Mouse (Mus musculus): ENCODE data around the gene Ablim2.

The Ablim2 gene

GRCm38 (mm10) chr5:35811639-35812295 is 54.1 kb downstream of the Ablim2 start:
- no peak for DNase-seq (ENCODE audit: extremely low read depth, low read depth)

DNA sequence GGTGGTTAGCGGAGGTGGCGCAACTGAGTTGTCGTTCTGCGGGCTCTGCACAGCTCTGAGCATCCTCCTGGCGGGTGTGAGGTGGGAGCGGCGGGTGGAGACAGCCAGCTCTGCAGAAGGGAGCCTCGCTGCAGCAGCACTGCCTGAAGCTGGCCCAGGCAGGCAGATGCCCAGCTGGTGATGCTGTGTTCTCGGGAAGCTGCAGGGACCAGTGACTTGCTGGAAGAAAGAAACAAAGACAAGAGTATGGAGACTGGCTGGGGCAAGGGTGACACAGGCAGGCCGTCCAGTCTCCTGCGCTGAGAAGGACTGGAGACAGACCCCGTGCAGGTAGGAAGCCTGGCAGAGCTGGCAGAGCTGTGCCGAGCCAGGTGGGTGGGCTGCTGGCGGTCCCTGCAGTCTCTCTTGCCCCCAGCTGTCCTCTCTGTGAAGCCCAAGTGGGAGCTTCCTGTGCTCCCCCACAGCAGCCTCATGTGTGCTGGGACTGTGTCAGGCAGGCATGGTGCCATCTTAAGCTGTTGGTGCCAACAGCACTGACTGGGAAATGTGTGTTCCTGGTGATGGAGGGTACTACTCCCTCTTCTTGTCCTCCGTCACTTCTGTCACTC is 56.8 kb downstream of the Ablim2 start:
- DNase-seq (ENCODE audit: extremely low read depth, low read depth): no peak

DNA sequence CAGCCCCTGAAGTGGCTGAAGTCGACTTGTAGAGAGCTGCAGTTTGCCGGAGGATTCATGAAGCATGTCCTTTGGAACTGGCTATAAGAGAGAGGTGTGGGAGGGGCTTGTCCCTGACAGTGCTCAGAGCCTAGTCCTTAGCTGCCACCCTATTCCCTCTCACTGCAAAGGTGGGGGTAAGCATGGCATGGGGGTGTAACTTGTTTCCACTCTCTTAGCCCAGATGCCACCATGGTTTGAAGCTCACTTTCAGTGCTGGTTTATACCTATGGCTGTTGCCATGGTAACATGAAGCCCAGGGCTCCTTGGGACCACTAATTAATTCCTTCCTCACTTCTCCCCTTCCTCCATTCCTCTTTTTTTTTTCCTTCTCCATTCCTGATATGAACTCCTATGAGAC is 57.4 kb downstream of the Ablim2 start:
- no peak for DNase-seq (ENCODE audit: extremely low read depth, low read depth)

GRCm38 (mm10) chr5:35817266-35817665 is 59.6 kb downstream of the Ablim2 start:
- no peak for DNase-seq (ENCODE audit: extremely low read depth, low read depth)

- DNase-seq (ENCODE audit: extremely low read depth, low read depth): no peak
These were observed 60.2 kb downstream of the Ablim2 start for GRCm38 (mm10) chr5:35817882-35818281.

DNA sequence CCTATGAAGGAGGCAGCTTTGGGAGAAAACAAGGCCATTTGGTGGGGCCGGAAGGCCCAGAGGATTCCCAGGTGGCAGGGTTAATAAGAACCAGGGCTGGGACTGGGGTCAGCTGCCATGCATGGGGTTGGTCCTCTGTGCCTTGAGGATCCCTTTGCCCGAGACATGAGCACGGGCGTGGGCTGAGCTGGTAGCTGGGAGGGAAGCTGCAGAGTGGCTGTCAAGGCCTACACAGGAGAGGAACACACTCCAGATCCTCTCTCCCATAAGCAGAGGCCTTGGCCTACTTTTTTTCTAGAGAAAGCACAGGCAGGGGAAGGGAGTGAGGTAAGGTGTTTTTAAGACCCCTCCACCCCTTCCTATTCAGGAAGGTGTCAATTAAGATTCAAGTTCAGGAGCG is 65.0 kb downstream of the Ablim2 start:
- no peak for DNase-seq (ENCODE audit: extremely low read depth, low read depth)

GRCm38 (mm10) chr5:35826465-35826864 is 68.8 kb downstream of the Ablim2 start:
- no peak for DNase-seq (ENCODE audit: extremely low read depth, low read depth)

DNA sequence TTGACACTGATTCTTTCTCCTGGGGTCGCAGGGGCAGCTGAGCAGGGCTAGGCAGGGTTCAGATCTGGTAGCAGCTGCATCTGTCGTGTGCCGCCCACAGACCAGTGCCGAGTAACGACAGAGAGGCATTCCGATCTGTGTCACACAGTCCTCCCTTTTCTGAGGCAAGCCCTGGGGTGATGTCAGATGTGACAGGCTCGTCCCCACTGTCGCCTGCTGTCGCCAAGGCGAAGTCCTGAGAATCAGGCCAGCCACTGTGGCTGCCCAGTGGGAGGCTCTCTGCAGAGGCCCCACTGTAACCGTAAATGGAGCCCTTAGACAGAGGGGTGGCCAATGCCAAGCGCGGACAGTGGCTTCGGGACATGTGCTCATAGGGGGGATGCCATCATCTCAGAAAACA is 69.4 kb downstream of the Ablim2 start:
- DNase-seq (ENCODE audit: extremely low read depth, low read depth): no peak

- no peak for DNase-seq (ENCODE audit: extremely low read depth, low read depth)
These were observed 70.2 kb downstream of the Ablim2 start for GRCm38 (mm10) chr5:35827856-35828255.

DNA sequence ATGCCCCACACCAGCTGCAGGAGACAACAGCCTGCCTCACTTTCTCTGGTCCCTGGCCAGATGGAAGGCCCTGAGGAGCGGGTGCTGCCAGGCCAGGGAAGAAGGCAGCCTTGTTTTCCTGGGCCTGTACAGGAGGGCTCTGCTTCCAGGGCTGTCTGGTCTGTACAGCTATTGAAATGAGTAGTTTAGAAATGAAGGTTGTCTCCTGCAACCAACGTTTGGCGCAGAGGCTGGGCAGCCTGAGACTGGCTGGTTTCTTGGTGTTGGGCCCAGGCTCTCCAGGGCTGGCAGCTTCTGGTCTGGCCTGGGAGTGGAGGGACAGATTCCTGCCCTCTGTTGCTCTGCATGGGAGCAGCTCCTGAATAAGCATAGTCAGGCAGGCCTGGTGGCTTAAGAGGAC is 72.4 kb downstream of the Ablim2 start:
- DNase-seq (ENCODE audit: extremely low read depth, low read depth): no peak

GRCm38 (mm10) chr5:35833881-35834280 is 76.2 kb downstream of the Ablim2 start:
- DNase-seq (ENCODE audit: extremely low read depth, low read depth): no peak

DNA sequence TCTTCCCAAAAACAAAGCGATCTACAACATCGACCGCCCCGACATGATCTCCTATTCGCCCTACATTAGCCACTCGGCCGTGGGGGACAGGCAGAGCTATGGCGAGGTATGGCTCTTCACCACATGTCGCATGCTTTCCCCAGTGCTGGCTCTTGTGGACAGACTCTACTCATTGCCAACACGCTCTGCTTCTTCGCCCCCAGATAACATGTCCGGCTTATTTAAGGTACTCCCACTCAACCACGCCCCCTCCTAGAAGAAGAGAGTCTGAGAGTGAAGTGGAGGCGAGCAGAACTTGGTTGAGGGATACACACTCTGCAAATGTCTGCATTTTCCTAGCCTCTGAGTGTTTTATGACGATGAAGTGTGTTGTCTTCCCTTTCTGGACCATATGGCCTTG is 79.3 kb downstream of the Ablim2 start:
- no peak for DNase-seq (ENCODE audit: extremely low read depth, low read depth)

DNA sequence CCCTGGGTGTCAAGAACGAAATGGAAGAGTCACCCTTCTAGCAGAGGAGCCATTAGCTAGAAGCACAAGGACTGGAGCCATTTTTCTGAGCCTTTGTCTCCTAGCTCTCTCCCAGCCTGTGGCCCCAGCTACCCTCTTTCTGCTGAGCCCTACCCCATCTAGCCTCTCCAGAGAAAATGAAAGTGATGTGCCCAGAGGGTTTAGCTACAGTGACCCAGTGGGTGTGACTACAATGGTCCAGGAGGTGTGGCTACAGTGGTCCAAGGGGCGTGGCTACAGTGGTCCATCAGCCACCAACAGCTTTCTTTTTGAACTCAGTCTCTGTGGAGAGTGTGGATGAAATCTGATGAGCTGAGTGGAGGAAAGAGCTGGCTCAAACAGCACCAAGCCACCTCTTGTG is 81.6 kb downstream of the Ablim2 start:
- DNase-seq (ENCODE audit: extremely low read depth, low read depth): no peak

DNA sequence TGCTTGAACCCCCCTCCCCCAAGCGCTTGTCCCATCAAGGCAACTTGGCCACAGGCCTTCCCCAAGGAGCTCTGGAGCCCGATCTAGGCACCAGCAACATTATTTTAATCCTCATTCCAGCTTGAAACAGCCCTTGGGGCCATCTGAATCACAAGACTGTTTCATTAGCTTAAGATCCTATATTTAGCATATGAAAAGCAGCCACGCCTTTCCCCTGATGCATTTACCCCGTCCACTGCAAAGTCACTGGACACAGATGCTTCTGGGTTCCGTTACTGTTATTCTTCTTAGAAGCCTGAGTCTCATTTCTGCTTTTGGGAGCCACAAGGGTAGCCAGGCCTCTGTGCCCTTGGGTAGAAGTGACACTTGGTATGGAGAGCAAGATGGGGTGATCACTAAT is 93.8 kb downstream of the Ablim2 start:
- DNase-seq (ENCODE audit: extremely low read depth, low read depth): no peak

DNA sequence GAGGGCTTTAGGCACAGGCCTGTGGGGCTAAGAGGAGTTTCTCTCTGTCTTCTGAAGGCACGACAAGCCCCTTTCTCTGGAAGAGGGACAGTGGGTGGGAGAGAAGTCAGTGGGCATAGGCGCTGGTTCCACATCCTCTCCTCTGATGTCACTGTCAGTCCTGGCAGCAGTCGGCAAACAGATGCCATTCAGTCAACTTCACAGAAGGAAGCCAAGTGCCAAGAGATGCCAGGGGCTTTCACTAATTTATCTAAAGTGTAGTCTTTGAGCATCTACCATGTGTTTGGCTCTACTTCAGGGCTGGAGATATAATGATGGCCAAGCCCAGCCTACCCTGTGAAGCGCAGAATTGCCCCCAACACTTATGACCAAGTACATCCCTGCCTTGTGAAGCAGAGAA is 95.8 kb downstream of the Ablim2 start:
- DNase-seq (ENCODE audit: extremely low read depth, low read depth): no peak

DNA sequence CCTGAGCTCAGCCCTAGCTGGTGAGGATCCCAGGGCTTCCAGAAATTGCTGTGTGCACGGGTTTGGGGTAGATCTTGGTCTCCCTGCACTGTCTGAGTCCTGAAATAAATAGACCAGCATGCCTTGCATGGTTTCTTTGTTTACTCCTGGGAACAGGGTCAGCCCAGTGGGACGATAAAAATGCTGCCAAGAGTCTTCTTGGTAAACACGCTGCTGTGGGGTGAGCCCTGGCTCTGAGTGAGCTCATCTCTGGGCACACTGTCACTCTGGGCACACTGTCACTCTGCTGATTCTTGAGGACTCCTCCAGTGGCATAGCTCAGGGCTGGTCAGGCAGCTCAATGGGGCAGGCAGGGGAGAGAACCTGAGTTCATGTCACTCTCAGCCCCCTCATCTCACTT is 98.6 kb downstream of the Ablim2 start:
- DNase-seq (ENCODE audit: extremely low read depth, low read depth): no peak

DNA sequence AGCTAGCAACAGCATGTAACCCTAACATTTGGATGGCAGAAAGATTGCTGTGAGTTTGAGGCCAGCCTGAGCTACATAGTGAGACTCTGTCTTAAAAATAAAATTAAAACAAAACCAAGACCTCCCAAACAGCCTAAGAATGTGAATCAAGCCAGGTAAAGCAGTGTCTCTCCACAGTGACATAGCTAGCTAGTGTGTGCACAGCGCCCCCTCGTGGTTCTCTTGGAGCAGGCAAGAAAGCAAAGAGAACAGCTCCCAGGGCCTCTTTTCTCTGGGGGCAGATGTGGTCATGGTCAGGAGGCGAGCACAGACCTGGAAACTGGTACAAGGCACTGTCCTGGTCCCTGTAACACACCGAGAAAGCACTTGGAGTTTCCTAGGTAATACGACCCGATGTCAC is 100.4 kb downstream of the Ablim2 start:
- DNase-seq (ENCODE audit: extremely low read depth, low read depth): no peak

- no peak for DNase-seq (ENCODE audit: extremely low read depth, low read depth)
These were observed 103.8 kb downstream of the Ablim2 start for GRCm38 (mm10) chr5:35861456-35861855.

GRCm38 (mm10) chr5:35869973-35870372 is 112.3 kb downstream of the Ablim2 start:
- DNase-seq (ENCODE audit: extremely low read depth, low read depth): no peak

- no peak for DNase-seq (ENCODE audit: extremely low read depth, low read depth)
These were observed 112.8 kb downstream of the Ablim2 start for GRCm38 (mm10) chr5:35870408-35871012.

DNA sequence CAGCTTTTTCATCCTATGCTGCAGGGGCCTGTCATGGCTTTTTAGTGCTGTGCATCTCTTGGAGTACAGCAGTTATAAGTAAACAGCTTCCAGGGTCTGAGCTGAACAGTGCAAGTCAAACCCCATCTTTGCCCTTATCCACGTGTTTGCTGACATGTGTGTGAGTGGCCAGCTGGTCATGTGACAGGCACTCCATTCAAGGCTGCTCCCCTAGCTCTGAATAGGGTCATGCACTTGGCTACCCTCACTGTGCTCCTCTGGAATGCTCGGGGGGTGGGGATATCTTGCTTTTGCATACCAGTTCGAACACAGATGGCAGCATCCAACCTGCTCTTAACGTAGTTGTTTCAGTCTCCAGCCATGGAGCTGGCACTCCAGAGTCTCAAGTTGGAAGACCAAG is 115.7 kb downstream of the Ablim2 start:
- no peak for DNase-seq (ENCODE audit: extremely low read depth, low read depth)

DNA sequence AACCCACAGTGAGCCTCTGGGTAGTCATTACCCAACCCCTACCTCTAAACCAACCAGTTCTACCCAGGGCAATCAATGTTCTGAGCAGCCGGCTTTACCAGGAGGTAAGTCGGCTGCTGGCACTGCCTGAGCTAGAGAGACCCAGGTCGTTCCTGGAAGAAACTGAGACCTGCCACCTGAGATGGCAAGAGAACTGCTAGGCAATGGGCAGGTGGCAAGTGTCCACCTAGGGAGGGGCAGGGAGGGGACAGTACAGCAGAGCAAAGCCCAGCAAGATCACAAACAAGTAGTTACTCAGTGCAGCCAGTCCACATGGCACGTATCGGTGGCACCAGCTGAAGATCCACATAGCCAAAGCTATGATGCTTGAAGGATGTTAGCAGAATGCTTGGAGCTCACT is 118.6 kb downstream of the Ablim2 start:
- DNase-seq (ENCODE audit: extremely low read depth, low read depth): no peak

GRCm38 (mm10) chr5:35879199-35879598 is 121.5 kb downstream of the Ablim2 start:
- no peak for DNase-seq (ENCODE audit: extremely low read depth, low read depth)

All from MEL-GATA-1-ER (cell line).